Mouse (Mus musculus) T-helper 1 cell (primary cell): Measurements from ENCODE around the gene Serbp1.
"Not testable (repeated sequence)": the region's sequence is repeated elsewhere in the genome, so short reads cannot be mapped to it uniquely, and the experiment has no call there.

Source experiments
- in situ Hi-C: fragments of 300-600 bp; cut with MboI, MseI; formaldehyde crosslinking; loops from one replicate; pipeline ENCODE4 v1.15.1; 2025; ENCODE audit warnings: high pct_unique_total_duplicates

Serbp1 gene

GRCm38 (mm10) chr6:67237977-67238376 is at the start of gene Serbp1:
Serbp1 (plus strand) TSS chr6:67238176.
- in situ Hi-C loops: no loop called here

- in situ Hi-C loops: loop anchor here (5.0 kb wide), 1 partner anchor 59 kb away; no protein-coding TSS in a partner anchor
Measured at GRCm38 (mm10) chr6:67193591-67193990, 44.4 kb upstream of the Serbp1 start.

- in situ Hi-C loops: loop anchor here (5.0 kb wide), 1 partner anchor 58 kb away; no protein-coding TSS in a partner anchor
Measured at GRCm38 (mm10) chr6:67194606-67195005, 43.4 kb upstream of the Serbp1 start.

- in situ Hi-C loops: no loop called here
Measured at GRCm38 (mm10) chr6:67195148-67195611, 42.8 kb upstream of the Serbp1 start.

- in situ Hi-C loops: no loop called here
Measured at GRCm38 (mm10) chr6:67196821-67197220, 41.2 kb upstream of the Serbp1 start.

- in situ Hi-C loops: no loop called here
Measured at GRCm38 (mm10) chr6:67198085-67198484, 39.9 kb upstream of the Serbp1 start.

GRCm38 (mm10) chr6:67200715-67201322 is 37.2 kb upstream of the Serbp1 start:
- in situ Hi-C loops: no loop called here

- in situ Hi-C loops: no loop called here
Measured at GRCm38 (mm10) chr6:67205081-67206037, 32.6 kb upstream of the Serbp1 start.

GRCm38 (mm10) chr6:67212362-67212761 is 25.6 kb upstream of the Serbp1 start:
- in situ Hi-C loops: no loop called here

GRCm38 (mm10) chr6:67213429-67214098 is 24.4 kb upstream of the Serbp1 start:
- in situ Hi-C loops: no loop called here

GRCm38 (mm10) chr6:67217402-67217801 is 20.6 kb upstream of the Serbp1 start:
- in situ Hi-C loops: no loop called here

- in situ Hi-C loops: no loop called here
Measured at GRCm38 (mm10) chr6:67217846-67218245, 20.1 kb upstream of the Serbp1 start.

GRCm38 (mm10) chr6:67218566-67218965 is 19.4 kb upstream of the Serbp1 start:
- in situ Hi-C loops: no loop called here

- in situ Hi-C loops: not testable (repeated sequence)
Measured at GRCm38 (mm10) chr6:67219931-67220330, 18.0 kb upstream of the Serbp1 start.

- in situ Hi-C loops: no loop called here
Measured at GRCm38 (mm10) chr6:67220731-67221130, 17.2 kb upstream of the Serbp1 start.

- in situ Hi-C loops: no loop called here
Measured at GRCm38 (mm10) chr6:67223082-67223481, 14.9 kb upstream of the Serbp1 start.

GRCm38 (mm10) chr6:67223499-67223898 is 14.5 kb upstream of the Serbp1 start:
- in situ Hi-C loops: no loop called here

- in situ Hi-C loops: no loop called here
Measured at GRCm38 (mm10) chr6:67226286-67226685, 11.7 kb upstream of the Serbp1 start.

GRCm38 (mm10) chr6:67228459-67229107 is 9.4 kb upstream of the Serbp1 start:
- in situ Hi-C loops: no loop called here

- in situ Hi-C loops: no loop called here
Measured at GRCm38 (mm10) chr6:67229521-67229920, 8.5 kb upstream of the Serbp1 start.

- in situ Hi-C loops: no loop called here
Measured at GRCm38 (mm10) chr6:67229922-67230518, 8.0 kb upstream of the Serbp1 start.
